Mouse (Mus musculus) neural tube, embryonic 13.5 days (tissue): ENCODE data around the gene Mrpl20. TPM values are rescaled to one million over a fixed set of nuclear protein-coding genes. Genes with fewer than 3 reads are reported as not detected.

ENCODE experiments used
- ATAC-seq: fragments of 200-750 bp; cut with Nextera tagmentation; 2 replicates; pipeline ENCODE4 v1.8.0; 2017; ENCODE audit warnings: low read depth, mild to moderate bottlenecking, moderate TSS enrichment, moderate library complexity
- H3K27ac ChIP-seq: fragments of 300-500 bp; sonication (generic); replicated peaks from 2 replicates; pipeline ENCODE4 v1.5.1; 2015; ENCODE audit warnings: moderate library complexity, mild to moderate bottlenecking, inconsistent platforms
- H3K27me3 ChIP-seq: fragments of 300-500 bp; sonication (generic); 2 replicates; pipeline ENCODE4 v1.6.1; 2015; ENCODE audit warnings: mild to moderate bottlenecking, inconsistent platforms
- H3K36me3 ChIP-seq: fragments of 300-500 bp; sonication (generic); 2 replicates; pipeline ENCODE4 v1.6.1; 2015; ENCODE audit warnings: mild to moderate bottlenecking, inconsistent platforms
- H3K4me1 ChIP-seq: fragments of 300-500 bp; sonication (generic); replicated peaks from 2 replicates; pipeline ENCODE4 v1.6.1; 2015; ENCODE audit warnings: inconsistent platforms
- H3K4me2 ChIP-seq: fragments of 300-500 bp; sonication (generic); 2 replicates; pipeline ENCODE4 v1.6.1; 2015; ENCODE audit warnings: inconsistent platforms, mild to moderate bottlenecking, moderate library complexity
- H3K4me3 ChIP-seq: fragments of 300-500 bp; sonication (generic); 2 replicates; pipeline ENCODE4 v1.5.1; 2015; ENCODE audit warnings: mild to moderate bottlenecking, inconsistent platforms
- H3K9ac ChIP-seq: fragments of 300-500 bp; sonication (generic); 2 replicates; pipeline ENCODE4 v1.6.1; 2015; ENCODE audit warnings: moderate library complexity, mild to moderate bottlenecking, inconsistent platforms
- H3K9me3 ChIP-seq: fragments of 300-500 bp; sonication (generic); 2 replicates; pipeline ENCODE4 v1.6.1; 2016; ENCODE audit warnings: inconsistent platforms
- WGBS: fragments of 180-500 bp; shearing (Covaris S2); methylation state at CpG from one replicate; pipeline ENCODE4 v1.1.7; 2015; 5-methylcytosine and 5-hydroxymethylcytosine counted together
- polyA plus RNA-seq: library from polyadenylated mRNA; unstranded; fragments of >200 nt; fragmentation: Nextera tagmentation; extraction: Ambion mirVana; gene quantifications from 2 replicates; pipeline ENCODE4 v1.2.1, GENCODE M21; 2015

The Mrpl20 gene
- 249 and 265 TPM in 2 replicates for polyA plus RNA-seq

DNA sequence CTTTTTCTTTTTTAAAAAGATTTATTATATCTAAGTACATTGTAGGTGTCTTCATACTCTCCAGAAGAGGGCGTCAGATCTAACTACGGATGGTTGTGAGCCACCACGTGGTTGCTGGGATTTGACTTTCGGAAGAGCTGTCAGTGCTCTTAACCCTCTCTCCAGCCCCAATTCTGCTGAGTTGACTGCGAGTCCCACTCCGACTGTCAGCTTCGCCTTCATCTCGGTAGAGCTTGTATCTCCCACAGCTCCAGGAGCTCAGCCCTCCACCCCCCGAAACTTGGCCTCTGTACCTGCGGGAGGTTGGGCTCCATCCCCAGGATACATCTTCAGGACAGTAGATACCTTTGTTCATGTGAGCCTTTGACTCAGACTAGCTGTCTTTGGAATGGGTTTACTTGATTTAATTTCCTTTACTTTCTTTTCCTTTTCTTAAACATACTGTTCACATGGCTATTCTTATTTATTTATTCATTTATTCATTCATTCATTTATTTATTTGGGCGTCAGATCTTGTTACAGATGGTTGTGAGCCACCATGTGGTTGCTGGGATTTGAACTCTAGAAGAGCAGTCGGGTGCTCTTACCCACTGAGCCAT lies at the start of gene Mrpl20:
Mrpl20 (plus strand) TSS at position 138 of the 599 bp plus-strand sequence.
- WGBS, result 18% methylated on average over 12 of the region's 12 CpGs
- Histone ChIP-seq H3K9me3 (no peaks in the 10 kb centered on the region), H3K27ac (peak within 1 kb of the TSS; percentile 70), H3K9ac (peak within 1 kb of the TSS; percentile 81), H3K4me3 (peak within 1 kb of the TSS; percentile 70), H3K27me3 (no peaks in the 10 kb centered on the region), H3K4me1 (peaks cover 25% of the 10 kb centered on the region), H3K4me2 (peak within 1 kb of the TSS; percentile 80), H3K36me3 (peaks cover 18% of the 10 kb centered on the region)
- ATAC-seq, result no peak; the same call in 1 of the 2 replicates

GRCm38 (mm10) chr4:155757011-155757410 lies 45.7 kb upstream of the Mrpl20 start:
- Histone ChIP-seq H3K4me1 (peaks cover 31% of the 10 kb centered on the region), H3K27ac (no peak overlapping the region), H3K27me3 (no peaks in the 10 kb centered on the region), H3K4me2 (no peak overlapping the region), H3K4me3 (no peak overlapping the region), H3K9me3 (no peaks in the 10 kb centered on the region), H3K9ac (no peak overlapping the region), H3K36me3 (peaks cover 55% of the 10 kb centered on the region)
- no peak for ATAC-seq
- WGBS, result 94% methylated on average over 12 of the region's 12 CpGs

GRCm38 (mm10) chr4:155759862-155760612 lies 42.6 kb upstream of the Mrpl20 start:
- peak; percentile 49 for ATAC-seq
- peak overlapping the region; percentile 82 for H3K9ac ChIP-seq
- peak overlapping the region; percentile 100 for H3K4me2 ChIP-seq
- H3K27ac ChIP-seq, result 0 out of 2 replicates have a peak overlapping the region, but pooled peaks have one; percentile 54
- peak overlapping the region; percentile 90 for H3K4me3 ChIP-seq
- peaks cover 31% of the 10 kb centered on the region for H3K4me1 ChIP-seq
- no peaks in the 10 kb centered on the region for H3K27me3 ChIP-seq
- peaks cover 26% of the 10 kb centered on the region for H3K36me3 ChIP-seq
- H3K9me3 ChIP-seq, result no peaks in the 10 kb centered on the region
- WGBS, result 2% methylated on average over 10 of the region's 10 CpGs

GRCm38 (mm10) chr4:155760613-155761355 lies 41.9 kb upstream of the Mrpl20 start, which contains the start of gene Atad3a:
Gene Atad3a (minus strand): TSS chr4:155761093.
- under 1% methylated on average over 68 of the region's 68 CpGs for WGBS
- H3K4me1 ChIP-seq, result peaks cover 31% of the 10 kb centered on the region
- peak within 1 kb of the TSS; percentile 82 for H3K9ac ChIP-seq
- no peaks in the 10 kb centered on the region for H3K9me3 ChIP-seq
- H3K36me3 ChIP-seq, result peaks cover 19% of the 10 kb centered on the region
- H3K4me2 ChIP-seq, result peak within 1 kb of the TSS; percentile 100
- no peaks in the 10 kb centered on the region for H3K27me3 ChIP-seq
- peak within 1 kb of the TSS; percentile 90 for H3K4me3 ChIP-seq
- peak; percentile 94 for ATAC-seq
- H3K27ac ChIP-seq, result peak within 1 kb of the TSS; percentile 54; the same call in 1 of the 2 replicates

DNA sequence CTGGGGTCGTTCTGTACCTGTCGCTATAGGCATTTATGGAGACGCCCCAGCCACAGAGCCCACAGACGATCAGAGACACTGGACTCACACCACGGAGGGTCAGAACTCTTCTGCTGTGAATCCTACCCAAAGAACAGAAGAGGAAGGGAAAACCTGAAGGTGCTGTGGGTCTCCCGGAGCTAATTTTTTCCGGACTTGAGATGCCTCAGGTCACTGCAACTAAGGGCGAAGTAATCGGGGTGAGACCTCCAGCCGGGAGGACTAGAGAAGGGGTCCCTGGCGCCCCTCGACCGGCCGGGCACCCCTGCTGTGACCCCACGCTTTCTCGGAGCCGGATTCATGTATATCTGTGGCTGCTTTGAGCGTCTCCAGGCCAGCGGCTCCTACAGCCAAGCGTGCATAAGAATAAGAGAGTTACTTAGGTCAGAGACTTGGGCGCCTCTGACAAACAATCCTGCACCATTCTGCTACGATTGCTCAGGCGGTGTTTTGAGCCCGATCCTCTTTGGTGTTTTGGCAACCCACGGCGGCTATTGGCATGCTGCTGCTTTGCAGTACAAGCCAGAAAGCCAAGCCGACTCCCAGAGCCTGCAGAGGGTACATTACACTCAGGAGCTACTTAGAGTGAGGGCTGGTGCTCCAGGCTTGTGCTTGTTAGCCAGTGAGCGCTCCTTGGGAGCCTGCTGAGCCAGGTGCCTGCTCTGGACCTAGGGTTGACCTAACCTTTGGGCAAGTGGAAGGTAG lies 41.1 kb upstream of the Mrpl20 start:
- WGBS, result 3% methylated on average over 28 of the region's 28 CpGs
- H3K27ac ChIP-seq, result 0 out of 2 replicates have a peak overlapping the region, but pooled peaks have one; percentile 18
- ATAC-seq, result peak; percentile 34; the same call in 1 of the 2 replicates

DNA sequence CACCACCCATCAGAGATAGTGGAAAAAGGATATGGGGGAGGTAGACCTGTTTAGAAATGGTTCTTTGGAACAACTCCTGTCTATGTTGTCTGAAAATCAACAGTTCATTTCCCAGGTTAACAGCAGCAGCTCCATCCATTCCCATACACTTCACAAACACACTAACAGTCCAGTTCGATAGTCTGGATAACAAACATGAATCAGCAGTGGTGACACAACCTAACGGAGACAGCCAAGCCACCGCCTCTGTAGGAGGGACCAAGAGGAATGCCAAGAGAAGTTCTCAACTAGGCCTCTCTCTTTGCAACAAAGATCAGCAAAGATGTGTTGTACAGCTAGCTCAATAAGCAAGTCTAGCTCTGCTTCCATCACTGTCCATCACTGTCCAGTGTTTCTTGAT lies 40.3 kb upstream of the Mrpl20 start:
- Histone ChIP-seq H3K4me3 (no peak overlapping the region), H3K4me2 (no peak overlapping the region), H3K27me3 (no peaks in the 10 kb centered on the region), H3K9ac (no peak overlapping the region), H3K9me3 (no peaks in the 10 kb centered on the region), H3K27ac (no peak overlapping the region), H3K36me3 (peaks cover 4% of the 10 kb centered on the region; the same call in 1 of the 2 replicates), H3K4me1 (peaks cover 31% of the 10 kb centered on the region)
- no peak for ATAC-seq
- WGBS, result 92% methylated on average over 3 of the region's 3 CpGs

More for the DNA sequence above, 41.1 kb upstream of the Mrpl20 start:
- Histone ChIP-seq H3K36me3 (peaks cover 11% of the 10 kb centered on the region), H3K9ac (peak overlapping the region; percentile 81), H3K27me3 (no peaks in the 10 kb centered on the region), H3K9me3 (no peaks in the 10 kb centered on the region), H3K4me2 (peak overlapping the region; percentile 100), H3K4me1 (peaks cover 31% of the 10 kb centered on the region), H3K4me3 (peak overlapping the region; percentile 90)

DNA sequence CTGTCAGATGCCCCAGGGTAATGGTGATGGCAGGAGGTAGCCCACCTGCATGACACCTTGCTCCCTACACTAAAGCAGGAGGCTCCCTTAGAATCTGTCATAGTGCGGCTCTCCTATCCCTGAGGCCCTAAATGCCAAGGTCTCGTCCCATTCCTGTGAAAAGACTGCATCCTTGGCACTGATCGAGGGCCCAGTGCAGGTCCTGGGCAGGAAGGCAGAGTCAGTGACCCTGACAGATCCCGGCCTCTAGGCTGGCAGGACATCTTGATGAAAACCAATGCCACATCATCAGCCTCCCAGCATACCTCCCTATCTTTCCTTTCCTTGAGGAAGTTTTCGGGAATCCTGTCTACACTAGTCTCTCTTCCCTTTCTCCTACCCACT lies 33.2 kb upstream of the Mrpl20 start:
- Histone ChIP-seq H3K9ac (peak overlapping the region; percentile 81), H3K27me3 (peaks cover 24% of the 10 kb centered on the region), H3K4me3 (peak overlapping the region; percentile 46), H3K4me2 (peak overlapping the region; percentile 66), H3K36me3 (no peaks in the 10 kb centered on the region), H3K27ac (peak overlapping the region; percentile 49), H3K4me1 (peaks cover 27% of the 10 kb centered on the region), H3K9me3 (no peaks in the 10 kb centered on the region)
- peak; percentile 2; the same call in 1 of the 2 replicates for ATAC-seq
- 69% methylated on average over 5 of the region's 5 CpGs for WGBS

GRCm38 (mm10) chr4:155769880-155770512 lies 32.7 kb upstream of the Mrpl20 start:
- Histone ChIP-seq H3K27me3 (peaks cover 25% of the 10 kb centered on the region), H3K9me3 (no peaks in the 10 kb centered on the region), H3K4me1 (peaks cover 33% of the 10 kb centered on the region), H3K9ac (peak overlapping the region; percentile 81), H3K4me3 (peak overlapping the region; percentile 46), H3K4me2 (peak overlapping the region; percentile 66), H3K36me3 (no peaks in the 10 kb centered on the region), H3K27ac (peak overlapping the region; percentile 49)
- ATAC-seq, result peak; percentile 78
- under 1% methylated on average over 36 of the region's 39 CpGs for WGBS

- 43% methylated on average over 23 of the region's 24 CpGs for WGBS
- H3K4me1 ChIP-seq, result peaks cover 39% of the 10 kb centered on the region
- peak overlapping the region; percentile 81 for H3K9ac ChIP-seq
- no peak overlapping the region for H3K27ac ChIP-seq
- H3K4me3 ChIP-seq, result peak overlapping the region; percentile 46
- peak overlapping the region; percentile 66 for H3K4me2 ChIP-seq
- H3K27me3 ChIP-seq, result peaks cover 31% of the 10 kb centered on the region
- no peak for ATAC-seq
- no peaks in the 10 kb centered on the region for H3K36me3 ChIP-seq
- H3K9me3 ChIP-seq, result no peaks in the 10 kb centered on the region
Measured at GRCm38 (mm10) chr4:155770626-155771025, 32.1 kb upstream of the Mrpl20 start.

DNA sequence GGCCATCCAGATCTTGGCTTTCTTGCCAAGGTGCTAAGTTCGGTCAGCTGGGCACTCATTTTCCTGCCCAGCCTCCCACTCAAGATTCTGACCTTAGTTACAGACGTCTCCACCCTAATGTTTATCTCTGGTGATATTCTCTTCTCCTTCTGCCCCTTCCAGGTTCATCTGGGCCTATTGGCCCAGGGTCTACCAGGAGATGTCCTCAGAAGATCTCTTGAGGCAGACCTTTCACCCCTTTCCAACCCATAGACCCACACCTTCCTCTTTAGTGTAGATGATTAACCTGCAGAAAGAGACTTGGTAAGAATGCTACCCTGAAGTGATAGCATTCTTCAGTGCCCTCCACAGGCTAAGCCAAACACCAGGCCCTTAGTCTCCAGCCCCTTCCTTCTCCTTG lies 31.0 kb upstream of the Mrpl20 start:
- Histone ChIP-seq H3K9ac (no peak overlapping the region), H3K4me2 (peak overlapping the region; percentile 66), H3K27me3 (peaks cover 35% of the 10 kb centered on the region), H3K4me1 (peaks cover 42% of the 10 kb centered on the region), H3K9me3 (no peaks in the 10 kb centered on the region), H3K27ac (no peak overlapping the region), H3K36me3 (no peaks in the 10 kb centered on the region), H3K4me3 (no peak overlapping the region)
- no peak for ATAC-seq
- 82% methylated on average over 2 of the region's 2 CpGs for WGBS

DNA sequence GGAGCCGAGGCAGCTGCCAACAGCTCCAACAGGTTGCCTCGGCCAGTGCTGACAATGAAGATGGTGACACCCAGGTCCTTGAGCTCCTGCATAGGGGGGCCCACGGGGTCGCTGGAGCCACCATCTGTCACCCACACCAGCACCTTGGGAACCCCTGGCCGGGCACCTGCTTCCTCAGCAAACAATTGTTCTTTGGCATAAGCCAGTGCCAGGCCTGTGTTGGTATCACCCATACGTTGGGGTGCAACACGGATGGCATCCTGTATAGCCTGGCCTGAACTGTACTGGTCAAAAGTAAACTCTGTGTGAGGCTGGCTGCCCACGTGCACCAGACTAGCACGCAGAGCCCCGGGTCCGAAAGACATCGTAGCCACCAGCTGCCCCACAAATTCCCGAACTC lies 29.9 kb upstream of the Mrpl20 start:
- no peak overlapping the region for H3K27ac ChIP-seq
- H3K9me3 ChIP-seq, result no peaks in the 10 kb centered on the region
- peaks cover 42% of the 10 kb centered on the region for H3K4me1 ChIP-seq
- WGBS, result 87% methylated on average over 13 of the region's 13 CpGs
- peaks cover 35% of the 10 kb centered on the region for H3K27me3 ChIP-seq
- peak overlapping the region; percentile 66 for H3K4me2 ChIP-seq
- no peak for ATAC-seq
- no peak overlapping the region for H3K9ac ChIP-seq
- no peaks in the 10 kb centered on the region for H3K36me3 ChIP-seq
- 0 out of 2 replicates have a peak overlapping the region, but pooled peaks have one; percentile 42 for H3K4me3 ChIP-seq
